Mouse (Mus musculus) E14TG2a.4 (cell line): ENCODE data around the gene Large2.

ENCODE experiments used
- CTCF ChIP-seq: conservative IDR thresholded peaks from 2 replicates; pipeline ENCODE4 v1.5.1; 2014; ENCODE audit warnings: low read length
- NANOG ChIP-seq: IDR thresholded peaks from 2 replicates; pipeline ENCODE4 v1.6.1; 2014; ENCODE audit warnings: borderline replicate concordance, low read length, mixed read lengths
- POU5F1 ChIP-seq: IDR thresholded peaks from 2 replicates; pipeline ENCODE4 v1.6.1; 2014; ENCODE audit warnings: low read length, borderline replicate concordance

- TF ChIP-seq CTCF (no peak), NANOG (no peak), POU5F1 (no peak)
Measured at GRCm38 (mm10) chr2:92360186-92360823, 14.4 kb downstream of the Large2 start.
